Mouse (Mus musculus): ENCODE data around the gene Rnasel. TPM values are rescaled to one million over a fixed set of nuclear protein-coding genes. Genes with fewer than 3 reads are reported as not detected.

Rnasel gene
- total RNA-seq, 1 experiment = not detected

- Histone ChIP-seq H3K36me3 (ENCODE audit: control insufficient read depth, insufficient read depth, low read length, poor library complexity, severe bottlenecking) (no peaks in the 10 kb centered on the region), H3K9me3 (ENCODE audit: control insufficient read depth, insufficient read depth, low read depth, low read length) (no peaks in the 10 kb centered on the region), H3K4me1 (ENCODE audit: control insufficient read depth in 2 of 2, insufficient read depth in 2 of 2, low read length in 2 of 2, poor library complexity in 1 of 2) (peaks cover 0 to 5% of the 10 kb centered on the region in 2 experiments; a peak in 1 of 4 replicates), H3K27ac (ENCODE audit: insufficient read depth, low read depth, low read length, poor library complexity, severe bottlenecking) (no peak overlapping the region), H3K9ac (ENCODE audit: insufficient read depth, low read depth, low read length, poor library complexity, severe bottlenecking) (no peak overlapping the region), H3K4me3 (ENCODE audit: insufficient read depth in 1 of 2, low read depth in 1 of 2, low read length in 2 of 2, poor library complexity in 1 of 2, severe bottlenecking in 1 of 2) (no peak overlapping the region)
- no peak for TF ChIP-seq MAFK (IDR thresholded peaks at IDR 0.05; ENCODE audit: insufficient read depth, low read depth, low read length)
- no peak for TF ChIP-seq ZNF384 (IDR thresholded peaks at IDR 0.05; ENCODE audit: low read depth, low read length)
- TF ChIP-seq ZC3H11A (IDR thresholded peaks at IDR 0.05; ENCODE audit: borderline replicate concordance, low read depth, low read length) = no peak
- TF ChIP-seq HCFC1 (IDR thresholded peaks at IDR 0.05; ENCODE audit: borderline replicate concordance, insufficient read depth, low read length) = no peak
- in situ Hi-C loops (cut with MboI; ENCODE audit: low sequenced_read_pairs in 2 of 2, unreplicated experiment in 2 of 2) = no loop called here
- no peak for DNase-seq (ENCODE audit: low read depth, low spot score)
Observed at GRCm38 (mm10) chr1:153751763-153752301, 2.6 kb downstream of the Rnasel start.

GRCm38 (mm10) chr1:153752521-153752920 is 3.3 kb downstream of the Rnasel start:
- Histone ChIP-seq H3K4me1 (ENCODE audit: control insufficient read depth in 2 of 2, insufficient read depth in 2 of 2, low read length in 2 of 2, poor library complexity in 1 of 2) (peaks cover 0 to 5% of the 10 kb centered on the region in 2 experiments; a peak in 1 of 4 replicates), H3K36me3 (ENCODE audit: control insufficient read depth, insufficient read depth, low read length, poor library complexity, severe bottlenecking) (no peaks in the 10 kb centered on the region), H3K9me3 (ENCODE audit: control insufficient read depth, insufficient read depth, low read depth, low read length) (no peaks in the 10 kb centered on the region), H3K9ac (ENCODE audit: insufficient read depth, low read depth, low read length, poor library complexity, severe bottlenecking) (no peak overlapping the region), H3K4me3 (ENCODE audit: insufficient read depth in 1 of 2, low read depth in 1 of 2, low read length in 2 of 2, poor library complexity in 1 of 2, severe bottlenecking in 1 of 2) (no peak overlapping the region), H3K27ac (ENCODE audit: insufficient read depth, low read depth, low read length, poor library complexity, severe bottlenecking) (no peak overlapping the region)
- in situ Hi-C loops (cut with MboI; ENCODE audit: low sequenced_read_pairs in 2 of 2, unreplicated experiment in 2 of 2) = no loop called here
- no peak for DNase-seq (ENCODE audit: low read depth, low spot score)
- no peak for TF ChIP-seq HCFC1 (IDR thresholded peaks at IDR 0.05; ENCODE audit: borderline replicate concordance, insufficient read depth, low read length)
- TF ChIP-seq ZC3H11A (IDR thresholded peaks at IDR 0.05; ENCODE audit: borderline replicate concordance, low read depth, low read length) = no peak
- TF ChIP-seq MAFK (IDR thresholded peaks at IDR 0.05; ENCODE audit: insufficient read depth, low read depth, low read length) = no peak
- no peak for TF ChIP-seq CHD2 (IDR thresholded peaks at IDR 0.05; ENCODE audit: low read depth, low read length)
- no peak for TF ChIP-seq ZNF384 (IDR thresholded peaks at IDR 0.05; ENCODE audit: low read depth, low read length)

GRCm38 (mm10) chr1:153753725-153754464 is 4.7 kb downstream of the Rnasel start:
- no peak overlapping the region for H3K27ac ChIP-seq (ENCODE audit: insufficient read depth, low read depth, low read length, poor library complexity, severe bottlenecking)
- H3K9me3 ChIP-seq (ENCODE audit: control insufficient read depth, insufficient read depth, low read depth, low read length) = no peaks in the 10 kb centered on the region
- TF ChIP-seq CHD2 (IDR thresholded peaks at IDR 0.05; ENCODE audit: low read depth, low read length) (no peak), HCFC1 (IDR thresholded peaks at IDR 0.05; ENCODE audit: borderline replicate concordance, insufficient read depth, low read length) (no peak), ZNF384 (IDR thresholded peaks at IDR 0.05; ENCODE audit: low read depth, low read length) (no peak), ZC3H11A (IDR thresholded peaks at IDR 0.05; ENCODE audit: borderline replicate concordance, low read depth, low read length) (no peak)
- H3K4me3 ChIP-seq (ENCODE audit: insufficient read depth in 1 of 2, low read depth in 1 of 2, low read length in 2 of 2, poor library complexity in 1 of 2, severe bottlenecking in 1 of 2) = no peak overlapping the region
- no peaks in the 10 kb centered on the region; a peak in 1 of 4 replicates for H3K4me1 ChIP-seq (ENCODE audit: control insufficient read depth in 2 of 2, insufficient read depth in 2 of 2, low read length in 2 of 2, poor library complexity in 1 of 2)
- in situ Hi-C loops (cut with MboI; ENCODE audit: low sequenced_read_pairs in 2 of 2, unreplicated experiment in 2 of 2) = no loop called here
- no peaks in the 10 kb centered on the region for H3K36me3 ChIP-seq (ENCODE audit: control insufficient read depth, insufficient read depth, low read length, poor library complexity, severe bottlenecking)
- H3K9ac ChIP-seq (ENCODE audit: insufficient read depth, low read depth, low read length, poor library complexity, severe bottlenecking) = no peak overlapping the region
- DNase-seq (ENCODE audit: low read depth, low spot score) = no peak

GRCm38 (mm10) chr1:153764136-153764535 is 14.9 kb downstream of the Rnasel start:
- no peak overlapping the region for H3K9ac ChIP-seq (ENCODE audit: insufficient read depth, low read depth, low read length, poor library complexity, severe bottlenecking)
- no peak overlapping the region for H3K27ac ChIP-seq (ENCODE audit: insufficient read depth, low read depth, low read length, poor library complexity, severe bottlenecking)
- H3K9me3 ChIP-seq (ENCODE audit: control insufficient read depth, insufficient read depth, low read depth, low read length) = no peaks in the 10 kb centered on the region
- H3K36me3 ChIP-seq (ENCODE audit: control insufficient read depth, insufficient read depth, low read length, poor library complexity, severe bottlenecking) = no peaks in the 10 kb centered on the region
- no peak overlapping the region for H3K4me3 ChIP-seq (ENCODE audit: insufficient read depth in 1 of 2, low read depth in 1 of 2, low read length in 2 of 2, poor library complexity in 1 of 2, severe bottlenecking in 1 of 2)
- in situ Hi-C loops (cut with MboI; ENCODE audit: low sequenced_read_pairs in 2 of 2, unreplicated experiment in 2 of 2) = no loop called here
- peaks cover 0 to 2% of the 10 kb centered on the region in 2 experiments; a peak in 1 of 4 replicates for H3K4me1 ChIP-seq (ENCODE audit: control insufficient read depth in 2 of 2, insufficient read depth in 2 of 2, low read length in 2 of 2, poor library complexity in 1 of 2)
- no peak for DNase-seq (ENCODE audit: low read depth, low spot score)
- TF ChIP-seq ZC3H11A (IDR thresholded peaks at IDR 0.05; ENCODE audit: borderline replicate concordance, low read depth, low read length) (no peak), MAFK (IDR thresholded peaks at IDR 0.05; ENCODE audit: insufficient read depth, low read depth, low read length) (no peak), ZNF384 (IDR thresholded peaks at IDR 0.05; ENCODE audit: low read depth, low read length) (no peak), HCFC1 (IDR thresholded peaks at IDR 0.05; ENCODE audit: borderline replicate concordance, insufficient read depth, low read length) (no peak)
